Mouse (Mus musculus): ENCODE results near the gene Pex6. TPM values are rescaled to one million over a fixed set of nuclear protein-coding genes. Genes with fewer than 3 reads are reported as not detected.

Pex6 gene
- polyA plus RNA-seq, 1 experiment = 105 TPM

DNA sequence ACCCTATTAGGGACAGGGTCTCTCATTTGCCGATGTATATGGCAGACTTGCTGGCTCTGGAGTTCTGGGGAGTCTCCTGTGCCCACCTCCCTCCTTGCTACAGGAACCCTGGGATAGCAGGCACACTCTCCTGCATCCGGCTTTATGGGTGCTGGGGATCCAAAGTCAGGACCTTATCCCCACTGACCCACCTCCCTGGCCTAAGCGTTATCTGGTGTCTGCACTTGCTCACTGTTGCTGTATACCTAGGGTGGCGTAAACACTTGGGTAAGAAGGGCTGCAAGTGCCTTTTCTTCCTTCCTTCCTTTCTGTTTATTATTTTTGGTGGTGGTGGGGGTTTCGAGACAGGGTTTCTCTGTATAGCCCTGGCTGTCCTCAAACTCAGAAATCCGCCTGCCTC lies 30.0 kb downstream of the Pex6 start:
- no peak for DNase-seq
- TF ChIP-seq POLR2A (IDR thresholded peaks at IDR 0.05; ENCODE audit: control insufficient read depth, extremely low read depth, insufficient read depth, low read length, poor library complexity) (no peak), CTCF (IDR thresholded peaks at IDR 0.05; ENCODE audit: borderline replicate concordance, control insufficient read depth, extremely low read depth, insufficient read depth, low read length, poor library complexity) (no peak)
- Histone ChIP-seq H3K27me3 (ENCODE audit: control insufficient read depth, insufficient read depth, low read length) (no peaks in the 10 kb centered on the region), H3K4me3 (ENCODE audit: control insufficient read depth, insufficient read depth, low read length) (no peak overlapping the region), H3K4me1 (replicated peaks; ENCODE audit: control insufficient read depth, insufficient read depth, low read length) (no peaks in the 10 kb centered on the region), H3K27ac (ENCODE audit: control insufficient read depth, insufficient read depth, low read length) (no peak overlapping the region), H3K36me3 (ENCODE audit: control insufficient read depth, insufficient read depth, low read length) (peaks cover 25% of the 10 kb centered on the region)
- WGBS = 95% methylated on average over 6 of the region's 6 CpGs

DNA sequence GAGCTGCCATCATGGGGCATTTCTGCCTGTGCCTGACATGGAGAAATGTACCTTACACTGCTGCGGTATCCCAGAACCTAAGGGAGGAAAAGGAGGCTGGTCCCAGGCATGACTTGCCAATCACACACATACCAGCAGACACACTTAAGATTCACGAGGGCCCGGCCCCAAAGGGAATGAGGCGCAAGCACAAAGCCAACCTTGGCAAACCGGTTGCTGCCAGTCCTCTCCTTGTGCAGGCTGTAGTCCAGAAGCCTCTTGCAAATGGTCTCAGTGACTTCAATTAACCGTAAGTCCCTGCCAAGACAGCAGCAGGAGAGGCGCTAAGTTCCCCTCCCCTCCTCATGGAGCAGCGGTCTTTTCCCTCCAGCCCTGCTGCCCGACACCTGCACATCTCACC lies 31.7 kb downstream of the Pex6 start:
- 96% methylated on average over 9 of the region's 9 CpGs for WGBS
- TF ChIP-seq POLR2A (IDR thresholded peaks at IDR 0.05; ENCODE audit: control insufficient read depth, extremely low read depth, insufficient read depth, low read length, poor library complexity) (no peak), CTCF (IDR thresholded peaks at IDR 0.05; ENCODE audit: borderline replicate concordance, control insufficient read depth, extremely low read depth, insufficient read depth, low read length, poor library complexity) (no peak)
- no peaks in the 10 kb centered on the region for H3K27me3 ChIP-seq (ENCODE audit: control insufficient read depth, insufficient read depth, low read length)
- no peak for DNase-seq
- no peaks in the 10 kb centered on the region for H3K4me1 ChIP-seq (replicated peaks; ENCODE audit: control insufficient read depth, insufficient read depth, low read length)
- H3K4me3 ChIP-seq (ENCODE audit: control insufficient read depth, insufficient read depth, low read length) = no peak overlapping the region
- no peak overlapping the region for H3K27ac ChIP-seq (ENCODE audit: control insufficient read depth, insufficient read depth, low read length)
- peaks cover 28% of the 10 kb centered on the region for H3K36me3 ChIP-seq (ENCODE audit: control insufficient read depth, insufficient read depth, low read length)

DNA sequence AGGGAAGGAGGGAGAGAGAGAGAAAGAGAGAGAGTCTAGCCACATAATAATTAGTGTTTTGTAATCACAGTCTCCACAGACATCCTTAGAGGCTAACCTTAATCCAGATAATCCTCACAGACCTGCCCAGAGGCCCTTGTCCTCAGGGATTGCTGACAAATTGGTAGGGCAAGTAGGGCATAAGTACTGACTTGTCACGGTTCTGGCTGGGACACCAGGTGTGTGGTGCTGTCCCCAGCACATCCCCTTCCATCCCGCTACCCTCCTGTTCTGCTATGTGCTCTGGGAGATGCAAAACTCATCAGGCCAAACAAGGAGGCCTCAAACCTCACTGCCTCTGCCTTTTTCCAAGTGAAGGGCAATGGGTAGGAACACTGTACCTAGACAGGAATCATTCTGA lies 34.2 kb downstream of the Pex6 start:
- whole genome bisulfite sequencing = 100% methylated on average over 2 of the region's 2 CpGs
- no peak for DNase-seq
- peaks cover 28% of the 10 kb centered on the region for H3K36me3 ChIP-seq (ENCODE audit: control insufficient read depth, insufficient read depth, low read length)
- no peaks in the 10 kb centered on the region for H3K27me3 ChIP-seq (ENCODE audit: control insufficient read depth, insufficient read depth, low read length)
- H3K27ac ChIP-seq (ENCODE audit: control insufficient read depth, insufficient read depth, low read length) = no peak overlapping the region
- H3K4me1 ChIP-seq (replicated peaks; ENCODE audit: control insufficient read depth, insufficient read depth, low read length) = no peaks in the 10 kb centered on the region; the same call in 1 of the 2 replicates
- no peak for TF ChIP-seq POLR2A (IDR thresholded peaks at IDR 0.05; ENCODE audit: control insufficient read depth, extremely low read depth, insufficient read depth, low read length, poor library complexity)
- TF ChIP-seq CTCF (IDR thresholded peaks at IDR 0.05; ENCODE audit: borderline replicate concordance, control insufficient read depth, extremely low read depth, insufficient read depth, low read length, poor library complexity) = no peak
- no peak overlapping the region for H3K4me3 ChIP-seq (ENCODE audit: control insufficient read depth, insufficient read depth, low read length)

DNA sequence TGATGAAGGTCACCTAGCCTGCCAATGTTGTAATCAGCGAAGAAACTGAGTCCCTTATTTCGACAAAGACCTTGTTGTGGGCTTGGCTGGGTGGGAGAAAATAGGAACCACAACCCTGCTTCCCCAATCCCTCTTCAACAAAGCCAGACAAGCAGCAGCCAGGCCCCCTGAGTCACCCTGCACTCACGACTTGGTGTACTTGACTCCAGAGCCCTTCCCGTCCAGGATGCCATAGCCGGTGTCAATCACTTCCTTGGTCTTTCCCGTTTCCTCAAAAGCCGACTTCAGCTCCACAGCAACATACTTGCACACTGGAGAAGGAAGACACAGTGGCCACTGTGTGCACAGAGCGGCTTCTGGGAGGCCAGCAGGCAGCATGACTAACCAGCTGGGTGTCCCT lies 36.0 kb downstream of the Pex6 start:
- WGBS = 87% methylated on average over 8 of the region's 8 CpGs
- Histone ChIP-seq H3K4me3 (ENCODE audit: control insufficient read depth, insufficient read depth, low read length) (no peak overlapping the region), H3K4me1 (replicated peaks; ENCODE audit: control insufficient read depth, insufficient read depth, low read length) (peaks cover 5% of the 10 kb centered on the region), H3K27me3 (ENCODE audit: control insufficient read depth, insufficient read depth, low read length) (no peaks in the 10 kb centered on the region), H3K36me3 (ENCODE audit: control insufficient read depth, insufficient read depth, low read length) (peaks cover 24% of the 10 kb centered on the region), H3K27ac (ENCODE audit: control insufficient read depth, insufficient read depth, low read length) (no peak overlapping the region)
- DNase-seq = no peak
- TF ChIP-seq CTCF (IDR thresholded peaks at IDR 0.05; ENCODE audit: borderline replicate concordance, control insufficient read depth, extremely low read depth, insufficient read depth, low read length, poor library complexity) (no peak), POLR2A (IDR thresholded peaks at IDR 0.05; ENCODE audit: control insufficient read depth, extremely low read depth, insufficient read depth, low read length, poor library complexity) (no peak)

DNA sequence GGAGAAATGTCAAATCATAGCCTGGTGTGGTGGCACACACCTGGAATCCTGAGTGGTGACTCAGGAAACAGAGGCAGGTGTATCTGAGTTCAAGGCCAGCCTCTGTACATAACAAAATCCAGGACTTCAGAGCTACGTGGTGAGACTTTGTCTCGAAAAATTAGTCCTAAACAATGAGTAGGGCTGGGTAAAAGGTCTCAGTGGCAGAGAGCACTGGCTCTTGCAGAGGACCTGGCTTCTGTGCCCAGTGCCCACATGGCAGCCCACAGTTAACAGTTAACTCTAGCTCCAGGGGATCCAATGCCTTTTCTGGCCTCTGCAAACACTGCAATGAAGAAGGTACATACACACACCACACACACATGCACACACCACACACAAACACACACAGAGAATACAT lies 36.5 kb downstream of the Pex6 start:
- Histone ChIP-seq H3K4me3 (ENCODE audit: control insufficient read depth, insufficient read depth, low read length) (no peak overlapping the region), H3K4me1 (replicated peaks; ENCODE audit: control insufficient read depth, insufficient read depth, low read length) (peaks cover 5% of the 10 kb centered on the region), H3K27ac (ENCODE audit: control insufficient read depth, insufficient read depth, low read length) (no peak overlapping the region), H3K36me3 (ENCODE audit: control insufficient read depth, insufficient read depth, low read length) (peaks cover 21% of the 10 kb centered on the region), H3K27me3 (ENCODE audit: control insufficient read depth, insufficient read depth, low read length) (no peaks in the 10 kb centered on the region)
- no peak for DNase-seq
- TF ChIP-seq CTCF (IDR thresholded peaks at IDR 0.05; ENCODE audit: borderline replicate concordance, control insufficient read depth, extremely low read depth, insufficient read depth, low read length, poor library complexity) (no peak), POLR2A (IDR thresholded peaks at IDR 0.05; ENCODE audit: control insufficient read depth, extremely low read depth, insufficient read depth, low read length, poor library complexity) (no peak)
- WGBS = 98% methylated on average over 2 of the region's 2 CpGs

DNA sequence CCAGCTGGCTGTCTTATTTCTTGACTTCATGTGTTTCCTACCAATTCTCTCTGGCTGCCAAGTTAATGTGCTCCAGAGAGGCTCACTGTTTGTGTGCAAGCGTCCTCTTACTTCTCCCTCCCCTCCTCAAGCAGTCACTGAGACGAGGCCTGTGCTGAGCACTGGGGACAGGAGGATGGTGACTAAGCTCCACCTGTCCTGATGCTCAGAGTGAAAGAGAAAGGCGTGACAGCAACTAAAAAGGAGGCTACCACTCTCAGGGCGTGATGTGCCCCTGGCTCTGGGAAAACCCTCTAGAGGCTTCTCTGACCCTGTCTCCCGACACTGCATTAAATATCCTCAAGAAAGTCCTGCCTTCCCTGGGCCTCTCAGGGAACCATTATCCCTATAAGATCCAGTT lies 38.0 kb downstream of the Pex6 start:
- H3K27me3 ChIP-seq (ENCODE audit: control insufficient read depth, insufficient read depth, low read length) = no peaks in the 10 kb centered on the region
- H3K4me1 ChIP-seq (replicated peaks; ENCODE audit: control insufficient read depth, insufficient read depth, low read length) = peaks cover 5% of the 10 kb centered on the region
- peaks cover 13% of the 10 kb centered on the region for H3K36me3 ChIP-seq (ENCODE audit: control insufficient read depth, insufficient read depth, low read length)
- H3K4me3 ChIP-seq (ENCODE audit: control insufficient read depth, insufficient read depth, low read length) = no peak overlapping the region
- no peak overlapping the region for H3K27ac ChIP-seq (ENCODE audit: control insufficient read depth, insufficient read depth, low read length)
- TF ChIP-seq CTCF (IDR thresholded peaks at IDR 0.05; ENCODE audit: borderline replicate concordance, control insufficient read depth, extremely low read depth, insufficient read depth, low read length, poor library complexity) (no peak), POLR2A (IDR thresholded peaks at IDR 0.05; ENCODE audit: control insufficient read depth, extremely low read depth, insufficient read depth, low read length, poor library complexity) (no peak)
- DNase-seq = no peak
- 88% methylated on average over 5 of the region's 5 CpGs for WGBS

DNA sequence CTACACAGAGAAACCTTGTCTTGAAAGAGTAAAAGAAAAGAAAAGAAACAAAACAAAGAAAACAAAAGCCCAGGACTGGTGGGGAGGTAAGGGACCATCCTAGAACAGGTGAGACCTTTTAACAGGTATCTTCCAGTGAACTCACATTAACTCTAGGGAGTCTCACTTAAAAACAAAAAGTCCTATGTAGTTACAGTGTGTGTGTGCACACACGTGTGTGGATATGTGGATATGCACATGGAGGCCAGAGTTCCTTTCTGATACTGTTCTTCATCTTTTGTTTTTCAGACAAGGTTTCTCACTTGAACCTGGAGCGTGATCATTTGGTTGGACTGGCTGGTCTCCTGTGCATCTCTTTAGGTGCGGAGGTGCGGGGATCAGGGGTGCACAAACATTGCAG lies 39.3 kb downstream of the Pex6 start:
- peaks cover 5% of the 10 kb centered on the region for H3K36me3 ChIP-seq (ENCODE audit: control insufficient read depth, insufficient read depth, low read length)
- H3K4me3 ChIP-seq (ENCODE audit: control insufficient read depth, insufficient read depth, low read length) = peak overlapping the region; percentile 20; the same call in 1 of the 2 replicates
- TF ChIP-seq CTCF (IDR thresholded peaks at IDR 0.05; ENCODE audit: borderline replicate concordance, control insufficient read depth, extremely low read depth, insufficient read depth, low read length, poor library complexity) = no peak
- TF ChIP-seq POLR2A (IDR thresholded peaks at IDR 0.05; ENCODE audit: control insufficient read depth, extremely low read depth, insufficient read depth, low read length, poor library complexity) = no peak
- peak overlapping the region; percentile 56; the same call in 1 of the 2 replicates for H3K27ac ChIP-seq (ENCODE audit: control insufficient read depth, insufficient read depth, low read length)
- 48% methylated on average over 4 of the region's 4 CpGs for WGBS
- no peaks in the 10 kb centered on the region for H3K27me3 ChIP-seq (ENCODE audit: control insufficient read depth, insufficient read depth, low read length)
- DNase-seq = no peak
- peaks cover 5% of the 10 kb centered on the region for H3K4me1 ChIP-seq (replicated peaks; ENCODE audit: control insufficient read depth, insufficient read depth, low read length)

Data from thymus, adult 2 months (tissue).